25 mouse cellular contexts compared by ENCODE assay signal in genomic region chr1:81950853-81951252, GRCm38 (mm10).
DNase-seq lines count a peak whose midpoint lies in the region; ATAC-seq and TF ChIP-seq lines count a peak whose summit lies in the region.
"Had no signal": no experiment of that assay in that cellular context is flagged by ENCODE, and none has a peak within 500 bp of the region (broad histone marks: within the 10 kb centered on the region; RNA-seq: fewer than 3 reads in every experiment).

No protein-coding gene starts in this region.

- H3K4me1 ChIP-seq in liver, embryonic 16.5 days (ENCODE audit: control insufficient read depth, low read depth, low read length), result no peaks in the 10 kb centered on the region
- H3K4me1 ChIP-seq in embryonic fibroblast, embryonic 13.5 days (ENCODE audit: control insufficient read depth, insufficient read depth, low read length), result peaks cover 12% of the 10 kb centered on the region
- H3K4me1 ChIP-seq in forebrain, embryonic 15.5 days, result no peaks in the 10 kb centered on the region
- H3K4me1 ChIP-seq: embryonic facial prominence, embryonic 12.5 days had no signal

- peak; percentile 55; the same call in 1 of the 2 replicates for ATAC-seq in liver, embryonic 16.5 days (ENCODE audit: low read depth)
- no peak for ATAC-seq in forebrain, embryonic 15.5 days (replicated peaks)
- ATAC-seq: activated CD4-positive, CD25-positive, alpha-beta regulatory T cell, adult 4 months; CD4-positive, CD25-positive, alpha-beta regulatory T cell, adult 4 months; forebrain, embryonic 14.5 days; forebrain, postnatal 0 days had no signal

- no peaks in the 10 kb centered on the region for H3K9me3 ChIP-seq in liver, embryonic 16.5 days (replicated peaks; ENCODE audit: control insufficient read depth, low read length)
- no peaks in the 10 kb centered on the region for H3K9me3 ChIP-seq in forebrain, embryonic 15.5 days
- H3K9me3 ChIP-seq: embryonic facial prominence, embryonic 10.5 days; embryonic facial prominence, embryonic 12.5 days; forebrain, embryonic 10.5 days; forebrain, embryonic 12.5 days; G1E had no signal

- no peak overlapping the region for H3K27ac ChIP-seq in liver, embryonic 16.5 days (ENCODE audit: low read length)
- peak overlapping the region; percentile 26; the same call in 1 of the 2 replicates for H3K27ac ChIP-seq in embryonic fibroblast, embryonic 13.5 days (ENCODE audit: insufficient read depth, low read length)
- no peak overlapping the region for H3K27ac ChIP-seq in forebrain, embryonic 15.5 days (replicated peaks)
- H3K27ac ChIP-seq: embryonic facial prominence, embryonic 10.5 days; embryonic facial prominence, embryonic 12.5 days; forebrain, embryonic 10.5 days; forebrain, embryonic 12.5 days had no signal

- 28% methylated on average over 1 of the region's 1 CpGs for WGBS in liver, embryonic 16.5 days (ENCODE audit: insufficient replicate concordance)
- WGBS in forebrain, embryonic 15.5 days, result 62% methylated on average over 1 of the region's 1 CpGs

- TF ChIP-seq CTCF in embryonic fibroblast, embryonic 13.5 days (IDR thresholded peaks at IDR 0.05; ENCODE audit: borderline replicate concordance, insufficient read depth, low read length), result no peak

- no peak overlapping the region for H3K9ac ChIP-seq in liver, embryonic 16.5 days (ENCODE audit: low read depth, low read length)
- no peak overlapping the region for H3K9ac ChIP-seq in forebrain, embryonic 15.5 days (replicated peaks)
- H3K9ac ChIP-seq: embryonic facial prominence, embryonic 12.5 days; forebrain, embryonic 12.5 days; forebrain, postnatal 0 days had no signal

- no peaks in the 10 kb centered on the region for H3K36me3 ChIP-seq in liver, embryonic 16.5 days (ENCODE audit: control insufficient read depth, insufficient read depth)
- H3K36me3 ChIP-seq in forebrain, embryonic 15.5 days, result no peaks in the 10 kb centered on the region
- H3K36me3 ChIP-seq: embryonic facial prominence, embryonic 10.5 days; embryonic facial prominence, embryonic 12.5 days; forebrain, embryonic 10.5 days; forebrain, embryonic 12.5 days; G1E had no signal

- DNase-seq in liver, result no peak
- peak; percentile 26 for DNase-seq in 3T3-L1 (ENCODE audit: low read depth, low spot score)
- DNase-seq: adrenal gland, adult 8-10 months; adrenal gland, postnatal 36 days; B cell, adult 2 months; cerebellum, adult 11-12 months; cerebellum, adult 2 months; cerebellum, adult 9-10 months; cerebellum, postnatal 10 days; cerebellum, postnatal 25 days; forebrain, postnatal 0 days had no signal

- no peak for TF ChIP-seq POLR2A in embryonic fibroblast, embryonic 13.5 days (IDR thresholded peaks at IDR 0.05; ENCODE audit: low read depth, low read length)

- H3K4me2 ChIP-seq in liver, embryonic 16.5 days (ENCODE audit: low read depth, low read length), result no peak overlapping the region
- H3K4me2 ChIP-seq in forebrain, embryonic 15.5 days (replicated peaks), result no peak overlapping the region
- H3K4me2 ChIP-seq: embryonic facial prominence, embryonic 12.5 days; forebrain, embryonic 12.5 days had no signal

- no peaks in the 10 kb centered on the region for H3K27me3 ChIP-seq in liver, embryonic 16.5 days (ENCODE audit: control insufficient read depth, insufficient read depth, low read depth, low read length)
- H3K27me3 ChIP-seq in forebrain, embryonic 15.5 days, result no peaks in the 10 kb centered on the region
- H3K27me3 ChIP-seq: CH12.LX; embryonic facial prominence, embryonic 12.5 days; forebrain, embryonic 12.5 days; Patski had no signal

- H3K4me3 ChIP-seq in liver, embryonic 16.5 days (ENCODE audit: low read depth, low read length), result no peak overlapping the region
- H3K4me3 ChIP-seq in embryonic fibroblast, embryonic 13.5 days (ENCODE audit: insufficient read depth, low read length), result no peak overlapping the region
- no peak overlapping the region for H3K4me3 ChIP-seq in forebrain, embryonic 15.5 days
- H3K4me3 ChIP-seq: embryonic facial prominence, embryonic 10.5 days; embryonic facial prominence, embryonic 12.5 days; erythroblast, embryonic 14.5 days; forebrain, embryonic 10.5 days; forebrain, embryonic 12.5 days had no signal
